Mouse (Mus musculus) ES-Bruce4 (cell line): Measurements from ENCODE around the gene 2700097O09Rik. TPM values are rescaled to one million over a fixed set of nuclear protein-coding genes. Genes with fewer than 3 reads are reported as not detected.

Source experiments
- H3K27ac ChIP-seq: 2 replicates; pipeline ENCODE4 v1.5.1; 2012; ENCODE audit warnings: low read length, inconsistent platforms; ENCODE audit not compliant: insufficient read depth
- H3K27me3 ChIP-seq: 2 replicates; pipeline ENCODE4 v1.6.1; 2012; ENCODE audit warnings: mild to moderate bottlenecking, low read length, inconsistent platforms; ENCODE audit not compliant: control insufficient read depth, poor library complexity, insufficient read depth, severe bottlenecking
- H3K36me3 ChIP-seq: 2 replicates; pipeline ENCODE4 v1.6.1; 2012; ENCODE audit warnings: inconsistent platforms, mild to moderate bottlenecking, low read length, moderate library complexity; ENCODE audit not compliant: control insufficient read depth, poor library complexity, insufficient read depth, severe bottlenecking
- H3K4me1 ChIP-seq: one replicate; pipeline ENCODE4 v1.8.1; 2011; ENCODE audit warnings: low read length; ENCODE audit not compliant: control insufficient read depth, insufficient read depth
- H3K4me3 ChIP-seq: 2 replicates; pipeline ENCODE4 v1.5.1; 2011; ENCODE audit warnings: low read depth, mild to moderate bottlenecking, low read length
- H3K9ac ChIP-seq: 2 replicates; pipeline ENCODE4 v1.6.1; 2012; ENCODE audit warnings: low read depth, mild to moderate bottlenecking, inconsistent platforms; ENCODE audit not compliant: poor library complexity, severe bottlenecking
- H3K9me3 ChIP-seq: replicated peaks from 2 replicates; pipeline ENCODE4 v1.6.1; 2012; ENCODE audit warnings: mild to moderate bottlenecking, low read length, inconsistent platforms; ENCODE audit not compliant: control insufficient read depth, poor library complexity, insufficient read depth, severe bottlenecking
- CTCF ChIP-seq: IDR thresholded peaks from one replicate; pipeline ENCODE4 v1.8.1; 2011; ENCODE audit warnings: low read depth, low read length
- EP300 ChIP-seq: IDR thresholded peaks from 2 replicates; pipeline ENCODE4 v1.6.1; 2011; ENCODE audit warnings: low read depth, low read length; ENCODE audit not compliant: insufficient read depth
- POLR2A ChIP-seq: IDR thresholded peaks from one replicate; pipeline ENCODE4 v1.8.1; 2011; ENCODE audit warnings: low read length; ENCODE audit not compliant: insufficient read depth
- polyA plus RNA-seq: library from polyadenylated mRNA; stranded (reverse); fragments of >200 nt; gene quantifications from 2 replicates; pipeline ENCODE4 v1.2.4, GENCODE M21; 2011; ENCODE audit warnings: low read depth; ENCODE audit not compliant: missing spikeins, insufficient read depth, insufficient read length

2700097O09Rik gene
- polyA plus RNA-seq, 1 experiment: 46.7 TPM

DNA sequence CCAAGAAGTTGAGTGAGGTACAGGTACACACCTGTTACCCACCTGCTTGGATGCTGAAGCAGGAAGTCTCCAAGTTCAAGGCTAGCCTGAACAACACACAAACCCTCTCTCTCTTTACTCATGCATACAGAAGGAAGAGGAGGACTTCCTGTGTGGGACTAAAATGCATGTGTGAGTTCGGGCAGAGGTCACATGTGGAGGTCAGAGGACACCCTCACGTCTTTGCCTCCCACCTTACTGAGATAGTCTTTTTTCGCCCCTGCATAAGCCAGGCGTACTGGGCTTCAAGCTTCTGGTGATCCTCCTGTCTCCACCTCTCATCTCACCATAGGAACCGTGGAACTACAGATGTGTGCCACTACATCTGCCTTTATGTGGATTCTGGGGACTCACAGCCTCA, 81.5 kb downstream of the 2700097O09Rik start:
- Histone ChIP-seq H3K36me3 (no peaks in the 10 kb centered on the region), H3K9ac (no peak overlapping the region), H3K9me3 (no peaks in the 10 kb centered on the region), H3K27ac (no peak overlapping the region), H3K4me3 (no peak overlapping the region), H3K27me3 (no peaks in the 10 kb centered on the region), H3K4me1 (no peaks in the 10 kb centered on the region)
- TF ChIP-seq POLR2A (no peak), CTCF (no peak), EP300 (no peak)

DNA sequence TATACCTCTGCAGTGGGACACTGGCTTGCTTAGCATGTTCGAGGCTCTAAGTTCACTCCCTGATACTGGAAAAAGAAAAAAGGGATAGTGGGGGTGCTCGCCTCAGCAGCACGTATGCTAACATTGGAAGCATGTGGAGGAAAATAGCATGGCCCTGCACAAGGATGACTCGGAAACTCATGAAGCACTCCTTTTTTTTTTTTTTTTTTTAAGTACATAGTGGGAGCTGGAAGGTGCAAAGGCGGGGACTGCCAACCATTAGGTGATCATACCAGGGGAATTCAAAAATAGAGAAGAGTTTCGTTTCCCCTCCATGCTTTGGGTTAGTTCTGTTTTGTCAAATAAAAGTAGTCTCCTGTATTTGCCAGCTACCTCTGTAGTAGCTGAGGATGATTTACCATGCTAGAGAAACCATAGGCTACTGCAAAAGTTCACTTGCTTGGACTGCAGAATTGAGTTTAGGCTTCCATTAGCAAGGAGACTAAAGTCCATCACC, 82.9 kb downstream of the 2700097O09Rik start:
- no peak for TF ChIP-seq CTCF
- no peak for TF ChIP-seq POLR2A
- no peak for TF ChIP-seq EP300
- no peak overlapping the region for H3K27ac ChIP-seq
- H3K36me3 ChIP-seq: no peaks in the 10 kb centered on the region
- H3K9me3 ChIP-seq: no peaks in the 10 kb centered on the region
- H3K9ac ChIP-seq: no peak overlapping the region
- no peak overlapping the region for H3K4me3 ChIP-seq
- no peaks in the 10 kb centered on the region for H3K4me1 ChIP-seq
- no peaks in the 10 kb centered on the region for H3K27me3 ChIP-seq

DNA sequence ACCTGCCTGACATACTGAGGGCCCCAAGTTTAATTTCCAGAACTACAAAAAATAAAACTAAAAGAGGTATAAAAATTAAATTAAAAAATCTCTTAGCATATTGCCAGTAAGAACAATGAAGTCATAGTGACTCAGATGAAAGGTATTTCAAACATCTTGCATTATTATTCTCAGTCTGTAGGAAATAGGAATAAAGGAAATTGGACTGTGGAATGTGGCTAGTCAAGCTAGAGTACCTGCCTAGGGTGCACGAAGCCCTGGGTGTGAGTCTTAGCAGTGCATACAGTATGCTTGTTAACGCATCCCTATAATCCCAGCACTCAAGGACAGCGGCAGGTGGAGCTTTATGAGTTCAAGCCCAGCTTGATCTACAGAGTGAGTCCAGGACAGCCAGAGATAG, 83.9 kb downstream of the 2700097O09Rik start:
- no peak overlapping the region for H3K27ac ChIP-seq
- no peak overlapping the region for H3K4me3 ChIP-seq
- H3K4me1 ChIP-seq: no peaks in the 10 kb centered on the region
- H3K9ac ChIP-seq: no peak overlapping the region
- H3K9me3 ChIP-seq: no peaks in the 10 kb centered on the region
- H3K36me3 ChIP-seq: no peaks in the 10 kb centered on the region
- TF ChIP-seq EP300 (no peak), CTCF (no peak), POLR2A (no peak)
- no peaks in the 10 kb centered on the region for H3K27me3 ChIP-seq

Other genes with a start within 250 kb of the 2700097O09Rik start
- gene Cfl2, start 217.2 kb downstream of the 2700097O09Rik start, polyA plus RNA-seq: 75.2 and 77.5 TPM in 2 replicates
- not detected in 2 replicates for gene Gm20403, start 93.6 kb downstream of the 2700097O09Rik start, polyA plus RNA-seq
- 38.8 and 41.0 TPM in 2 replicates for gene Baz1a, start 65.8 kb downstream of the 2700097O09Rik start, polyA plus RNA-seq
- 114 and 132 TPM in 2 replicates for gene Srp54a, start 152 bp upstream of the 2700097O09Rik start, polyA plus RNA-seq
- 16.5 TPM in 1 of 2 replicates, not detected in the other for gene Fam177a, start 44.4 kb upstream of the 2700097O09Rik start, polyA plus RNA-seq
- 41.9 and 56.4 TPM in 2 replicates for gene Srp54b, start 75.0 kb upstream of the 2700097O09Rik start, polyA plus RNA-seq
- gene 1700047I17Rik2, start 119.5 kb upstream of the 2700097O09Rik start, polyA plus RNA-seq: 16.6 TPM in 1 of 2 replicates, not detected in the other
- gene Srp54c, start 150.1 kb upstream of the 2700097O09Rik start, polyA plus RNA-seq: 74.2 and 76.7 TPM in 2 replicates
- gene 1110008L16Rik, start 219.5 kb upstream of the 2700097O09Rik start, polyA plus RNA-seq: 32.6 and 34.1 TPM in 2 replicates
- 28.3 and 33.7 TPM in 2 replicates for gene Ppp2r3c, start 222.9 kb upstream of the 2700097O09Rik start, polyA plus RNA-seq